Mouse (Mus musculus): ENCODE results near the gene A630076J17Rik. TPM values are rescaled to one million over a fixed set of nuclear protein-coding genes. Genes with fewer than 3 reads are reported as not detected.

A630076J17Rik gene
- total and polyA plus RNA-seq, 3 experiments, result not detected

- H3K9ac ChIP-seq (ENCODE audit: insufficient read depth, low read depth), result no peak overlapping the region
- TF ChIP-seq TBP (conservative IDR thresholded peaks at IDR 0.05; ENCODE audit: low read depth, low read length), result no peak
- no peak for TF ChIP-seq POLR2AphosphoS2 (IDR thresholded peaks at IDR 0.05; ENCODE audit: low read depth, low read length)
- TF ChIP-seq UBTF (IDR thresholded peaks at IDR 0.05; ENCODE audit: low read depth, low read length), result no peak
- TF ChIP-seq MAX (IDR thresholded peaks at IDR 0.05; ENCODE audit: low read length), result no peak
- no peak for TF ChIP-seq NRF1 (IDR thresholded peaks at IDR 0.05; ENCODE audit: low read depth, low read length)
- no peak for TF ChIP-seq USF2 (conservative IDR thresholded peaks at IDR 0.05; ENCODE audit: low read depth, low read length)
- no peak for TF ChIP-seq TCF12 (IDR thresholded peaks at IDR 0.05; ENCODE audit: low read depth, low read length)
- no peak for TF ChIP-seq ETS1 (conservative IDR thresholded peaks at IDR 0.05; ENCODE audit: low read depth, low read length)
- TF ChIP-seq HCFC1 (IDR thresholded peaks at IDR 0.05; ENCODE audit: low read depth, low read length), result no peak
- TF ChIP-seq RCOR1 (conservative IDR thresholded peaks at IDR 0.05; ENCODE audit: low read depth, low read length), result no peak
- no peak for TF ChIP-seq JUND (conservative IDR thresholded peaks at IDR 0.05; ENCODE audit: low read depth, low read length)
- TF ChIP-seq EP300 (IDR thresholded peaks at IDR 0.05; ENCODE audit: low read length), result no peak
- TF ChIP-seq PAX5 (IDR thresholded peaks at IDR 0.05; ENCODE audit: low read length), result no peak
- no peak for TF ChIP-seq MAFK (IDR thresholded peaks at IDR 0.05; ENCODE audit: insufficient replicate concordance, low read length)
- TF ChIP-seq ZNF384 (IDR thresholded peaks at IDR 0.05; ENCODE audit: low read depth, low read length), result no peak
- no peak for TF ChIP-seq ZMIZ1 (IDR thresholded peaks at IDR 0.05; ENCODE audit: low read depth, low read length)
- TF ChIP-seq BHLHE40 (IDR thresholded peaks at IDR 0.05; ENCODE audit: low read depth, low read length), result no peak
- no peak for TF ChIP-seq POLR2A (IDR thresholded peaks at IDR 0.05; ENCODE audit: low read depth, low read length)
- no peaks in the 10 kb centered on the region for H3K79me2 ChIP-seq (replicated peaks; ENCODE audit: control insufficient read depth, extremely low read depth, insufficient read depth, poor library complexity, severe bottlenecking)
- H3K9me3 ChIP-seq (replicated peaks; ENCODE audit: low read length), result peaks cover 11% of the 10 kb centered on the region
- peaks cover 2% of the 10 kb centered on the region for H3K27me3 ChIP-seq (replicated peaks)
- dilution Hi-C loops (cut with MboI; ENCODE audit: extremely low pct_ligation_motif_present, extremely low pct_unique_long_range_greater_than_20kb, low sequenced_read_pairs) (no loop called here), in situ Hi-C loops (cut with MboI; ENCODE audit: low pct_ligation_motif_present, low pct_unique_long_range_greater_than_20kb, low sequenced_read_pairs) (no loop called here)
- no peak overlapping the region for H3K4me3 ChIP-seq (replicated peaks in 1 of 3; ENCODE audit: low read depth in 2 of 3, low read length in 2 of 3, poor library complexity in 1 of 3)
- no peak overlapping the region for H3K4me2 ChIP-seq (ENCODE audit: insufficient read depth, low read depth, poor library complexity, severe bottlenecking)
- H3K27ac ChIP-seq (ENCODE audit: insufficient read depth, low read depth), result no peak overlapping the region
- no peak for DNase-seq (ENCODE audit: extremely low read depth)
- no peaks in the 10 kb centered on the region for H3K36me3 ChIP-seq (replicated peaks in 1 of 2; ENCODE audit: control insufficient read depth in 1 of 2, insufficient read depth in 1 of 2, low read length in 1 of 2)
- no peaks in the 10 kb centered on the region for H3K4me1 ChIP-seq (ENCODE audit: control insufficient read depth in 1 of 2, insufficient read depth in 2 of 2)
Observed at GRCm38 (mm10) chr3:107225820-107226219, 4.6 kb upstream of the A630076J17Rik start.

GRCm38 (mm10) chr3:107229221-107229620 lies 1.2 kb upstream of the A630076J17Rik start:
- no peak overlapping the region for H3K4me2 ChIP-seq (ENCODE audit: insufficient read depth, low read depth, poor library complexity, severe bottlenecking)
- no peaks in the 10 kb centered on the region for H3K36me3 ChIP-seq (replicated peaks in 1 of 2; ENCODE audit: control insufficient read depth in 1 of 2, insufficient read depth in 1 of 2, low read length in 1 of 2)
- H3K79me2 ChIP-seq (replicated peaks; ENCODE audit: control insufficient read depth, extremely low read depth, insufficient read depth, poor library complexity, severe bottlenecking), result no peaks in the 10 kb centered on the region
- H3K4me3 ChIP-seq (replicated peaks in 1 of 3; ENCODE audit: low read depth in 2 of 3, low read length in 2 of 3, poor library complexity in 1 of 3), result no peak overlapping the region
- H3K4me1 ChIP-seq (ENCODE audit: control insufficient read depth in 1 of 2, insufficient read depth in 2 of 2), result peaks cover 0 to 7% of the 10 kb centered on the region in 2 experiments; a peak in 2 of 4 replicates
- no peak overlapping the region for H3K27ac ChIP-seq (ENCODE audit: insufficient read depth, low read depth)
- no peak overlapping the region for H3K9ac ChIP-seq (ENCODE audit: insufficient read depth, low read depth)
- H3K27me3 ChIP-seq (replicated peaks), result peaks cover 2% of the 10 kb centered on the region
- no peak for TF ChIP-seq MEF2A (IDR thresholded peaks at IDR 0.05; ENCODE audit: borderline replicate concordance, low read depth, low read length)
- no peak for TF ChIP-seq HCFC1 (IDR thresholded peaks at IDR 0.05; ENCODE audit: low read depth, low read length)
- TF ChIP-seq ZC3H11A (IDR thresholded peaks at IDR 0.05; ENCODE audit: low read depth, low read length), result no peak
- TF ChIP-seq ZKSCAN1 (IDR thresholded peaks at IDR 0.05; ENCODE audit: borderline replicate concordance, low read depth, low read length), result no peak
- no peak for TF ChIP-seq CHD1 (IDR thresholded peaks at IDR 0.05; ENCODE audit: low read depth, low read length)
- no peak for TF ChIP-seq RCOR1 (conservative IDR thresholded peaks at IDR 0.05; ENCODE audit: low read depth, low read length)
- no peak for TF ChIP-seq POLR2AphosphoS2 (IDR thresholded peaks at IDR 0.05; ENCODE audit: low read depth, low read length)
- TF ChIP-seq E2F4 (IDR thresholded peaks at IDR 0.05; ENCODE audit: insufficient replicate concordance, low read depth, low read length), result no peak
- no peak for TF ChIP-seq ZMIZ1 (IDR thresholded peaks at IDR 0.05; ENCODE audit: low read depth, low read length)
- no peak for TF ChIP-seq TBP (conservative IDR thresholded peaks at IDR 0.05; ENCODE audit: low read depth, low read length)
- TF ChIP-seq MAX (IDR thresholded peaks at IDR 0.05; ENCODE audit: low read length), result no peak
- no peak for TF ChIP-seq SMC3 (IDR thresholded peaks at IDR 0.05; ENCODE audit: low read depth, low read length)
- no peak for TF ChIP-seq NRF1 (IDR thresholded peaks at IDR 0.05; ENCODE audit: low read depth, low read length)
- TF ChIP-seq PAX5 (IDR thresholded peaks at IDR 0.05; ENCODE audit: low read length), result no peak
- TF ChIP-seq NELFE (IDR thresholded peaks at IDR 0.05; ENCODE audit: low read depth, low read length), result no peak
- no peak for TF ChIP-seq IRF4 (IDR thresholded peaks at IDR 0.05; ENCODE audit: low read depth, low read length)
- TF ChIP-seq ZNF384 (IDR thresholded peaks at IDR 0.05; ENCODE audit: low read depth, low read length), result no peak
- no peak for TF ChIP-seq SIN3A (IDR thresholded peaks at IDR 0.05; ENCODE audit: low read length)
- TF ChIP-seq MAZ (IDR thresholded peaks at IDR 0.05; ENCODE audit: low read depth, low read length), result no peak
- no peak for TF ChIP-seq UBTF (IDR thresholded peaks at IDR 0.05; ENCODE audit: low read depth, low read length)
- dilution Hi-C loops (cut with MboI; ENCODE audit: extremely low pct_ligation_motif_present, extremely low pct_unique_long_range_greater_than_20kb, low sequenced_read_pairs), result no loop called here
- in situ Hi-C loops (cut with MboI; ENCODE audit: low pct_ligation_motif_present, low pct_unique_long_range_greater_than_20kb, low sequenced_read_pairs), result no loop called here
- DNase-seq (ENCODE audit: extremely low read depth), result no peak
- peaks cover 8% of the 10 kb centered on the region for H3K9me3 ChIP-seq (replicated peaks; ENCODE audit: low read length)
